Mouse (Mus musculus) megakaryocyte, adult 5-6 weeks (primary cell): ENCODE data around the gene Commd2. TPM values are rescaled to one million over a fixed set of nuclear protein-coding genes. Genes with fewer than 3 reads are reported as not detected.

Source experiments
- ATAC-seq: 2 replicates; pipeline ENCODE4 v1.8.0; 2016; ENCODE audit warnings: mild to moderate bottlenecking, inconsistent platforms; ENCODE audit not compliant: poor library complexity, severe bottlenecking
- total RNA-seq, 2 experiments: library from RNA; stranded (forward) in 1 of 2; stranded (reverse) in 1 of 2; fragments of 153-499, 151-499 nt in 1 of 2; fragments of 221-1000, 200-1000 nt in 1 of 2; gene quantifications; 2 replicates each; pipeline versions ENCODE4 v1.2.3 to v1.2.4; 2015 to 2017

Commd2 gene
- total RNA-seq, 2 experiments from 2014 or later = 16.9 to 48.5 TPM

DNA sequence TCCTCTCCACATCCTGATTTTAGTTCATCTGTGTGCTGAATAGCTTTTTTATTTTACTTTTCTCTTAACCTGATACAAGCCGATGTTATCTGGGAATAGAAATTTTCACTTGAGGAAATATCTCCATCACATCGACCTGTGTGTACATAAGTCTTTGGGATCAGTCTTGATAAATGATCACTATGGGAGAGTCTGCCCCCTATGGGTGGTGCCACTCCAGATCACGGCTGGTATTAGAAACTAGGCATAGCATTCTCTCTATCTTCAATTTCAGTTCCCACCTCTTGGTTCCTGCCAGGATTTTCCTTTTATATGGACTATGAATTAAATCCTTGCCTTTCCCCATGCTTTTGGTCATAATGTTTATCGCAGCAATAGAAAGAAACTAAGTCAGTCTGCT lies 31.8 kb downstream of the Commd2 start:
- ATAC-seq = no peak

- no peak for ATAC-seq
Measured at GRCm38 (mm10) chr3:57615652-57616051, 35.9 kb downstream of the Commd2 start.

- ATAC-seq = no peak
Measured at GRCm38 (mm10) chr3:57612430-57612997, 39.0 kb downstream of the Commd2 start.

DNA sequence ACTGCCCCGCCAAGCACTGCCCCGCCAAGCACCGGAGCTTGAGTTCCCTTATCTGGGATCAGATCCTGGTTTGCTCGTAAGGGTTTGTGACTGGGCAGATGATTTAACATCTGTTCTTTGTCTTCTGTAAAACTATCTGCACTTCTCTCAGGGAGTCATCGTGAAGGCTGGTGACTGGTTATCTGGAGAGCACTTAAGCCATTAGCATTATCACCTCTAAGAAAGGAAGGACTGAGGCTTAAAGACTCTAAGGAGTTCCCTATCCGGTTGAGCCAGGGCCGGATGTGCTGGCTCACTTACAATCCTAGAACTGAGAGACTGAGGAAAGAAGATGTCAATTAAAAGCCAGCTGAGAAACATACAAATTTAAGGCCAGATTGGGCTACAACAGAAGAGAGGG lies 39.7 kb downstream of the Commd2 start:
- ATAC-seq = no peak

- ATAC-seq = no peak
Measured at GRCm38 (mm10) chr3:57604618-57605015, 46.9 kb downstream of the Commd2 start.

- no peak for ATAC-seq
Measured at GRCm38 (mm10) chr3:57603891-57604617, 47.5 kb downstream of the Commd2 start.

DNA sequence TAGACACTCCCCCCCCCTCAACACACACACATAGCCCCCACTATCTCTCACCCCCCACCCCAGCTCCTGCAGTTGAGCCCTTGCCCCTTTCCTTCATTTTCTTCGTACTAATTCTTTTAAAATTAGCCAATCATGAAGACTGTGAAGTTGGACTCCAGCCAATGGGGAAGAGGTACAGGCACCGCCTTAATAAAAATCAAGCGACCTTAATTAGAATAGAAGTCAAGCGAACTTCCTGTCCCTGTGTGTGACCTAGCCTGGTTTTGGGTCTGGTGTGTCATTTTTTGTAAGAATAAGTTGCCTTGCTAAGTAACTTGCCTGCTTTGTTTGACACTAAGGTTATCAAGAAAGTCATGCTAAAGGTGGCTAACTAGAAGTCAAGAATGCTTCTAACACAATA lies 48.9 kb downstream of the Commd2 start:
- no peak for ATAC-seq

- no peak for ATAC-seq
Measured at GRCm38 (mm10) chr3:57596566-57596965, 54.9 kb downstream of the Commd2 start.

- ATAC-seq = no peak
Measured at GRCm38 (mm10) chr3:57595506-57595905, 56.0 kb downstream of the Commd2 start.

Other genes with a start within 250 kb of the Commd2 start
- gene Tm4sf4, start 226.4 kb downstream of the Commd2 start, total RNA-seq (2015) = not detected in 2 replicates
- gene Tm4sf4, start 226.4 kb downstream of the Commd2 start, total RNA-seq (2017) = not detected in 2 replicates
- 0.05 and 0.13 TPM in 2 replicates for gene Wwtr1, start 75.8 kb downstream of the Commd2 start, total RNA-seq (2015)
- gene Wwtr1, start 75.8 kb downstream of the Commd2 start, total RNA-seq (2017) = not detected in 2 replicates
- gene Ankub1, start 41.1 kb upstream of the Commd2 start, total RNA-seq (2015) = not detected in 2 replicates
- not detected in 2 replicates for gene Ankub1, start 41.1 kb upstream of the Commd2 start, total RNA-seq (2017)
- 117 and 127 TPM in 2 replicates for gene Rnf13, start 84.3 kb upstream of the Commd2 start, total RNA-seq (2015)
- gene Rnf13, start 84.3 kb upstream of the Commd2 start, total RNA-seq (2017) = 94.0 and 104 TPM in 2 replicates
- 0.32 TPM in 1 of 2 replicates, not detected in the other for gene Pfn2, start 196.4 kb upstream of the Commd2 start, total RNA-seq (2015)
- gene Pfn2, start 196.4 kb upstream of the Commd2 start, total RNA-seq (2017) = not detected in 2 replicates